Mouse (Mus musculus) cortical plate, adult 2 months (tissue): ENCODE measurements around the gene Cbx3.

ENCODE experiments used
- CTCF ChIP-seq: fragments of 200-500 bp; IDR thresholded peaks from 2 replicates; pipeline ENCODE4 v1.5.1; 2011; ENCODE audit warnings: mild to moderate bottlenecking, control low read depth, low read length; ENCODE audit not compliant: insufficient read depth; ENCODE audit errors: extremely low read depth
- POLR2A ChIP-seq: fragments of 200-500 bp; IDR thresholded peaks from 2 replicates; pipeline ENCODE4 v1.6.1; 2011; ENCODE audit warnings: mild to moderate bottlenecking, low read length, control low read depth; ENCODE audit not compliant: insufficient read depth; ENCODE audit errors: extremely low read depth

DNA sequence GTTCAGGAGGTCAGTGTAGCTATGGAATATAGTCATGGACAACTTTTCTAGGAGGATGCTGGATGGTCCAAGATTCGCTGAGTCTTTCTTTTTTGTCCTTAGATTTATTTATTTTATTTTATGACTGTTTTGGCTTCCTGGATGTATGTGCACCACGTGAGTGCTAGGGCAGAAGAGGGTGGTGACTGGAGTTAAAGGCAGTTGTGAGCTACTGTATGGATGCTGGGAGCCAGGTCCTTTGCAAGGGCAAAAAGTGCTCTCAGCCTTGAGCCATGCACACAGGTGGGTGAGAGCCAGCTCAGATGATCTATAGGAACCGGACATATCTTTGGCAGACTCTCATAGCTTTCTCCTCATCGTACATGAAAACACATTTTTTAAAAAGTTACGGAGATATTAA is 53.1 kb downstream of the Cbx3 start:
- TF ChIP-seq POLR2A: no peak
- no peak for TF ChIP-seq CTCF
